Mouse (Mus musculus): ENCODE data around the gene Chrm5. TPM values are rescaled to one million over a fixed set of nuclear protein-coding genes. Genes with fewer than 3 reads are reported as not detected.

Chrm5 gene
- polyA plus RNA-seq, 1 experiment from 2014 or later = 1.2 TPM

- Histone ChIP-seq H3K36me3 (replicated peaks; ENCODE audit: control insufficient read depth, insufficient read depth) (no peaks in the 10 kb centered on the region), H3K4me1 (replicated peaks; ENCODE audit: control insufficient read depth, insufficient read depth, low read length) (no peaks in the 10 kb centered on the region), H3K4me3 (replicated peaks; ENCODE audit: low read length) (no peak overlapping the region), H3K27me3 (ENCODE audit: control insufficient read depth, insufficient read depth, low read length) (no peaks in the 10 kb centered on the region), H3K27ac (no peak overlapping the region), H3K4me2 (replicated peaks) (no peak overlapping the region), H3K9ac (no peak overlapping the region), H3K9me3 (ENCODE audit: control insufficient read depth, low read length) (no peaks in the 10 kb centered on the region)
- ATAC-seq (ENCODE audit: low FRiP score) = no peak
- 75% methylated on average over 2 of the region's 2 CpGs for WGBS
- DNase-seq (ENCODE audit: low spot score) = no peak
These were observed 37.1 kb downstream of the Chrm5 start for GRCm38 (mm10) chr2:112443491-112443890.

- no peak for ATAC-seq (ENCODE audit: low FRiP score)
- H3K9ac ChIP-seq = no peak overlapping the region
These were observed 43.0 kb downstream of the Chrm5 start for GRCm38 (mm10) chr2:112437589-112437988.

GRCm38 (mm10) chr2:112436292-112436691 is 44.3 kb downstream of the Chrm5 start:
- no peaks in the 10 kb centered on the region for H3K4me1 ChIP-seq (replicated peaks; ENCODE audit: control insufficient read depth, insufficient read depth, low read length)
- DNase-seq (ENCODE audit: low spot score) (no peak), ATAC-seq (ENCODE audit: low FRiP score) (no peak)
- no peaks in the 10 kb centered on the region for H3K9me3 ChIP-seq (ENCODE audit: control insufficient read depth, low read length)
- no peak overlapping the region for H3K4me2 ChIP-seq (replicated peaks)
- no peak overlapping the region for H3K9ac ChIP-seq
- H3K27ac ChIP-seq = no peak overlapping the region
- H3K27me3 ChIP-seq (ENCODE audit: control insufficient read depth, insufficient read depth, low read length) = no peaks in the 10 kb centered on the region
- WGBS = 81% methylated on average over 4 of the region's 4 CpGs
- no peaks in the 10 kb centered on the region for H3K36me3 ChIP-seq (replicated peaks; ENCODE audit: control insufficient read depth, insufficient read depth)
- no peak overlapping the region for H3K4me3 ChIP-seq (replicated peaks; ENCODE audit: low read length)

More at GRCm38 (mm10) chr2:112437589-112437988, 43.0 kb downstream of the Chrm5 start:
- Histone ChIP-seq H3K4me3 (replicated peaks; ENCODE audit: low read length) (no peak overlapping the region), H3K9me3 (ENCODE audit: control insufficient read depth, low read length) (no peaks in the 10 kb centered on the region), H3K36me3 (replicated peaks; ENCODE audit: control insufficient read depth, insufficient read depth) (no peaks in the 10 kb centered on the region), H3K4me2 (replicated peaks) (no peak overlapping the region), H3K27me3 (ENCODE audit: control insufficient read depth, insufficient read depth, low read length) (no peaks in the 10 kb centered on the region), H3K4me1 (replicated peaks; ENCODE audit: control insufficient read depth, insufficient read depth, low read length) (no peaks in the 10 kb centered on the region), H3K27ac (no peak overlapping the region)
- no peak for DNase-seq (ENCODE audit: low spot score)
- 92% methylated on average over 2 of the region's 2 CpGs for WGBS

GRCm38 (mm10) chr2:112433359-112433758 is 47.2 kb downstream of the Chrm5 start:
- no peaks in the 10 kb centered on the region for H3K4me1 ChIP-seq (replicated peaks; ENCODE audit: control insufficient read depth, insufficient read depth, low read length)
- no peak for DNase-seq (ENCODE audit: low spot score)
- no peaks in the 10 kb centered on the region for H3K36me3 ChIP-seq (replicated peaks; ENCODE audit: control insufficient read depth, insufficient read depth)
- 70% methylated on average over 2 of the region's 2 CpGs for WGBS
- H3K27me3 ChIP-seq (ENCODE audit: control insufficient read depth, insufficient read depth, low read length) = no peaks in the 10 kb centered on the region
- H3K4me3 ChIP-seq (replicated peaks; ENCODE audit: low read length) = no peak overlapping the region
- H3K9ac ChIP-seq = no peak overlapping the region
- H3K4me2 ChIP-seq (replicated peaks) = no peak overlapping the region
- no peak overlapping the region for H3K27ac ChIP-seq
- H3K9me3 ChIP-seq (ENCODE audit: control insufficient read depth, low read length) = no peaks in the 10 kb centered on the region
- ATAC-seq (ENCODE audit: low FRiP score) = no peak

GRCm38 (mm10) chr2:112432523-112432922 is 48.0 kb downstream of the Chrm5 start:
- no peaks in the 10 kb centered on the region for H3K36me3 ChIP-seq (replicated peaks; ENCODE audit: control insufficient read depth, insufficient read depth)
- ATAC-seq (ENCODE audit: low FRiP score) (no peak), DNase-seq (ENCODE audit: low spot score) (no peak)
- no peak overlapping the region for H3K4me2 ChIP-seq (replicated peaks)
- no peaks in the 10 kb centered on the region for H3K27me3 ChIP-seq (ENCODE audit: control insufficient read depth, insufficient read depth, low read length)
- H3K4me1 ChIP-seq (replicated peaks; ENCODE audit: control insufficient read depth, insufficient read depth, low read length) = no peaks in the 10 kb centered on the region
- no peak overlapping the region for H3K4me3 ChIP-seq (replicated peaks; ENCODE audit: low read length)
- no peak overlapping the region for H3K9ac ChIP-seq
- 88% methylated on average over 2 of the region's 2 CpGs for WGBS
- no peak overlapping the region for H3K27ac ChIP-seq
- no peaks in the 10 kb centered on the region for H3K9me3 ChIP-seq (ENCODE audit: control insufficient read depth, low read length)

- Histone ChIP-seq H3K27me3 (ENCODE audit: control insufficient read depth, insufficient read depth, low read length) (no peaks in the 10 kb centered on the region), H3K9me3 (ENCODE audit: control insufficient read depth, low read length) (no peaks in the 10 kb centered on the region), H3K4me2 (replicated peaks) (no peak overlapping the region), H3K4me1 (replicated peaks; ENCODE audit: control insufficient read depth, insufficient read depth, low read length) (no peaks in the 10 kb centered on the region), H3K27ac (no peak overlapping the region), H3K4me3 (replicated peaks; ENCODE audit: low read length) (no peak overlapping the region), H3K9ac (no peak overlapping the region), H3K36me3 (replicated peaks; ENCODE audit: control insufficient read depth, insufficient read depth) (no peaks in the 10 kb centered on the region)
- DNase-seq (ENCODE audit: low spot score) (no peak), ATAC-seq (ENCODE audit: low FRiP score) (no peak)
- 82% methylated on average over 5 of the region's 5 CpGs for WGBS
These were observed 50.2 kb downstream of the Chrm5 start for GRCm38 (mm10) chr2:112430403-112430802.

- H3K36me3 ChIP-seq (replicated peaks; ENCODE audit: control insufficient read depth, insufficient read depth) = no peaks in the 10 kb centered on the region
- ATAC-seq (ENCODE audit: low FRiP score) (no peak), DNase-seq (ENCODE audit: low spot score) (no peak)
- 92% methylated on average over 4 of the region's 4 CpGs for WGBS
- no peak overlapping the region for H3K4me2 ChIP-seq (replicated peaks)
- H3K9ac ChIP-seq = no peak overlapping the region
- no peak overlapping the region for H3K4me3 ChIP-seq (replicated peaks; ENCODE audit: low read length)
- no peaks in the 10 kb centered on the region for H3K9me3 ChIP-seq (ENCODE audit: control insufficient read depth, low read length)
- no peaks in the 10 kb centered on the region for H3K27me3 ChIP-seq (ENCODE audit: control insufficient read depth, insufficient read depth, low read length)
- no peaks in the 10 kb centered on the region for H3K4me1 ChIP-seq (replicated peaks; ENCODE audit: control insufficient read depth, insufficient read depth, low read length)
- H3K27ac ChIP-seq = no peak overlapping the region
These were observed 50.9 kb downstream of the Chrm5 start for GRCm38 (mm10) chr2:112429665-112430064.

Other genes with a start within 250 kb of the Chrm5 start
- 22.0 and 23.1 TPM in 2 replicates for gene Lpcat4, start 241.3 kb downstream of the Chrm5 start, polyA plus RNA-seq (2014; fragmentation: Nextera tagmentation; extraction: Ambion mirVana)
- not detected in 2 replicates for gene Nutm1, start 221.5 kb downstream of the Chrm5 start, polyA plus RNA-seq (2014; fragmentation: Nextera tagmentation; extraction: Ambion mirVana)
- 169 and 177 TPM in 2 replicates for gene Nop10, start 218.8 kb downstream of the Chrm5 start, polyA plus RNA-seq (2014; fragmentation: Nextera tagmentation; extraction: Ambion mirVana)
- 25.6 and 25.7 TPM in 2 replicates for gene Slc12a6, start 214.9 kb downstream of the Chrm5 start, polyA plus RNA-seq (2014; fragmentation: Nextera tagmentation; extraction: Ambion mirVana)
- not detected in 2 replicates for gene Gm21985, start 214.5 kb downstream of the Chrm5 start, polyA plus RNA-seq (2014; fragmentation: Nextera tagmentation; extraction: Ambion mirVana)
- gene Emc4, start 112.7 kb downstream of the Chrm5 start, polyA plus RNA-seq (2014; fragmentation: Nextera tagmentation; extraction: Ambion mirVana) = 176 and 190 TPM in 2 replicates
- gene Katnbl1, start 101.6 kb downstream of the Chrm5 start, polyA plus RNA-seq (2014; fragmentation: Nextera tagmentation; extraction: Ambion mirVana) = 36.2 and 42.7 TPM in 2 replicates
- gene Emc7, start 25.8 kb downstream of the Chrm5 start, polyA plus RNA-seq (2014; fragmentation: Nextera tagmentation; extraction: Ambion mirVana) = 24.0 and 24.6 TPM in 2 replicates
- gene Aven, start 12.2 kb upstream of the Chrm5 start, polyA plus RNA-seq (2014; fragmentation: Nextera tagmentation; extraction: Ambion mirVana) = 3.9 and 6.2 TPM in 2 replicates